Mouse (Mus musculus): ENCODE measurements at regions not wholly inside any gene's neighbourhood (a gene's known extent, or its start where the extent isn't known, plus 50 kb on each side); places are given as distances from the start of the nearest gene placed in this dataset.

- no peak for DNase-seq (ENCODE audit: low read depth, low spot score)
Observed at GRCm38 (mm10) chr4:45746451-45746850, 52.4 kb upstream of the Aldh1b1 start.

GRCm38 (mm10) chr4:45745746-45746145 is 53.1 kb upstream of the Aldh1b1 start:
- DNase-seq (ENCODE audit: low read depth, low spot score) = no peak

GRCm38 (mm10) chr4:45744849-45745407 is 53.9 kb upstream of the Aldh1b1 start:
- no peak for DNase-seq (ENCODE audit: low read depth, low spot score)

- no peak for DNase-seq (ENCODE audit: low read depth, low spot score)
Observed at GRCm38 (mm10) chr4:45740779-45741365, 58.0 kb upstream of the Aldh1b1 start.

- no peak for DNase-seq (ENCODE audit: low read depth, low spot score)
Observed at GRCm38 (mm10) chr4:45740319-45740718, 58.5 kb upstream of the Aldh1b1 start.

- no peak for DNase-seq (ENCODE audit: low read depth, low spot score)
Observed at GRCm38 (mm10) chr4:45739696-45740095, 59.1 kb upstream of the Aldh1b1 start.

- DNase-seq (ENCODE audit: low read depth, low spot score) = no peak
Observed at GRCm38 (mm10) chr4:45739168-45739567, 59.7 kb upstream of the Aldh1b1 start.

- no peak for DNase-seq (ENCODE audit: low read depth, low spot score)
Observed at GRCm38 (mm10) chr4:45738746-45739145, 60.1 kb upstream of the Aldh1b1 start.

GRCm38 (mm10) chr4:45736215-45736815 is 62.5 kb upstream of the Aldh1b1 start:
- no peak for DNase-seq (ENCODE audit: low read depth, low spot score)

GRCm38 (mm10) chr4:45734011-45734410 is 64.8 kb upstream of the Aldh1b1 start:
- no peak for DNase-seq (ENCODE audit: low read depth, low spot score)

- no peak for DNase-seq (ENCODE audit: low read depth, low spot score)
Observed at GRCm38 (mm10) chr4:45730862-45731831, 67.7 kb upstream of the Aldh1b1 start.

- DNase-seq (ENCODE audit: low read depth, low spot score) = no peak
Observed at GRCm38 (mm10) chr4:45729801-45730200, 69.0 kb upstream of the Aldh1b1 start.

GRCm38 (mm10) chr4:45728825-45729224 is 70.0 kb upstream of the Aldh1b1 start:
- no peak for DNase-seq (ENCODE audit: low read depth, low spot score)

GRCm38 (mm10) chr4:45727915-45728314 is 70.9 kb upstream of the Aldh1b1 start:
- no peak for DNase-seq (ENCODE audit: low read depth, low spot score)

GRCm38 (mm10) chr4:45727474-45727873 is 71.3 kb upstream of the Aldh1b1 start:
- DNase-seq (ENCODE audit: low read depth, low spot score) = no peak

GRCm38 (mm10) chr4:45726783-45727182 is 72.0 kb upstream of the Aldh1b1 start:
- DNase-seq (ENCODE audit: low read depth, low spot score) = no peak

- DNase-seq (ENCODE audit: low read depth, low spot score) = no peak
Observed at GRCm38 (mm10) chr4:45725055-45725910, 73.5 kb upstream of the Aldh1b1 start.

GRCm38 (mm10) chr4:45720352-45720751 is 78.5 kb upstream of the Aldh1b1 start:
- no peak for DNase-seq (ENCODE audit: low read depth, low spot score)

GRCm38 (mm10) chr4:45719564-45719963 is 79.3 kb upstream of the Aldh1b1 start:
- DNase-seq (ENCODE audit: low read depth, low spot score) = no peak

- DNase-seq (ENCODE audit: low read depth, low spot score) = no peak
Observed at GRCm38 (mm10) chr4:45715878-45716277, 82.9 kb upstream of the Aldh1b1 start.

- DNase-seq (ENCODE audit: low read depth, low spot score) = peak; percentile 29
Observed at GRCm38 (mm10) chr4:45713837-45714508, 84.8 kb upstream of the Aldh1b1 start.
